Mouse (Mus musculus) neural tube, embryonic 12.5 days (tissue): ENCODE data around the gene Prr19. TPM values are rescaled to one million over a fixed set of nuclear protein-coding genes. Genes with fewer than 3 reads are reported as not detected.
A peak's percentile ranks its signal among the peaks of the same experiment; 100 is the strongest.
"Not testable (repeated sequence)": the region's sequence is repeated elsewhere in the genome, so short reads cannot be mapped to it uniquely, and the experiment has no call there.

Source experiments
- ATAC-seq: fragments of 200-750 bp; cut with Nextera tagmentation; 2 replicates; pipeline ENCODE4 v1.8.0; 2017; ENCODE audit warnings: low read depth, mild to moderate bottlenecking, moderate TSS enrichment, moderate library complexity; ENCODE audit not compliant: low FRiP score
- H3K27ac ChIP-seq: fragments of 300-500 bp; sonication (generic); 2 replicates; pipeline ENCODE4 v1.5.1; 2016
- H3K27me3 ChIP-seq: fragments of 300-500 bp; sonication (generic); replicated peaks from 2 replicates; pipeline ENCODE4 v1.6.1; 2016; ENCODE audit warnings: mild to moderate bottlenecking
- H3K36me3 ChIP-seq: fragments of 300-500 bp; sonication (generic); 2 replicates; pipeline ENCODE4 v1.6.1; 2016; ENCODE audit warnings: mild to moderate bottlenecking
- H3K4me1 ChIP-seq: fragments of 300-500 bp; sonication (generic); 2 replicates; pipeline ENCODE4 v1.6.1; 2016
- H3K4me2 ChIP-seq: fragments of 300-500 bp; sonication (generic); replicated peaks from 2 replicates; pipeline ENCODE4 v1.6.1; 2016; ENCODE audit warnings: mild to moderate bottlenecking
- H3K4me3 ChIP-seq: fragments of 300-500 bp; sonication (generic); 2 replicates; pipeline ENCODE4 v1.5.1; 2016
- H3K9ac ChIP-seq: fragments of 300-500 bp; sonication (generic); 2 replicates; pipeline ENCODE4 v1.6.1; 2016; ENCODE audit warnings: mild to moderate bottlenecking
- H3K9me3 ChIP-seq: fragments of 300-500 bp; sonication (generic); 2 replicates; pipeline ENCODE4 v1.6.1; 2016; ENCODE audit warnings: mild to moderate bottlenecking
- WGBS: fragments of 180-500 bp; shearing (Covaris S2); methylation state at CpG from one replicate; pipeline ENCODE4 v1.1.7; 2016; 5-methylcytosine and 5-hydroxymethylcytosine counted together
- polyA plus RNA-seq: library from polyadenylated mRNA; unstranded; fragments of >200 nt; fragmentation: Nextera tagmentation; extraction: Ambion mirVana; gene quantifications from 2 replicates; pipeline ENCODE4 v1.2.1, GENCODE M21; 2016

Gene Prr19
- polyA plus RNA-seq, 1 experiment from 2014 or later, result 1.5 TPM

DNA sequence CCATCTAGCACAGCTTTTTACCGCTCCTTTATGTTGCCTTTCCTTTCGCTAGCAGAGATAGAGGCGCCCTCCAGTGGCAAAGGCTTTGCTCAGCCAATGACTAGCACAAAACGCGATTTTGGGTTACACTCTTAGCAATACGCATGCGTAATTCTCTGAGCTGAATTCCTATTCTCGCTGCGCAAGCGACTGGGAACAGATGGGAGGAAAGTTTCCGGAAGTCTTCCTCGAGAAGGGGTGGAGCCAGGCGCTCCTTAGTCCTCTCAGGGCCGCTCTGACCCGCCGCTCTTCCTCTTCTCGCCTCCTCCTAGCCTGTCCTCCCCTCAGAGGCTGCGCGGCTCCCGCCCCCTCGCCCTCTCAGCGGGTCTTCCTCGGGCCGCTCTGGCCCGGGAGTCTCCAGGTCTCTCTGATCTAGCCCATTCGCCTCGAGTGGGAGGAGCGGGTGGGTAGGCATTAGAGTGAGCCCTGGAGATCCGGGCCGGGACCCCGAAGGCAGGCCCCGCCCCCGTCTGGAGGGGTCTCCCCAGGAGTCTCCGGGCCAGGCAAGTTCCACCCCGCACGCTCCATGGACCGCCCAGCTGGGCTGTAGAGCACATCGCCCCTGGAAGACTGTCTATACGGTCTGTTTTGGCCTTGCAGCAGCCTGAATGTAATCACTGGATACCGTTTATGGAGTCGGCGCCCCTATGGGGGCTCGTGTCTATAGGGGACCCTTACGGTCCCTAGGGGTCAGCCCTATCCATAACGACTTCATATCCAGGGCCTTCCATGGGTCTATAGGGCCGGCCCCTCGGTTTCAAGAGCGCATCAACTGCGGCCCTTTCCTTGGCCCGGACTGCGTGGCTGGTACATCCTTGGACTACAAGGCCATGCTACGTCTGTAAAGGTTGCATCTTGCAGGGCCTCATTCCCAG lies 15.6 kb downstream of the Prr19 start, which contains the start of gene Megf8:
Gene Megf8, plus strand, starts transcription at position 633 of the 914 bp plus-strand sequence.
- H3K9ac ChIP-seq, result peak within 1 kb of the TSS; percentile 92
- H3K4me2 ChIP-seq, result peak within 1 kb of the TSS; percentile 98
- H3K4me3 ChIP-seq, result peak within 1 kb of the TSS; percentile 62
- WGBS, result under 1% methylated on average over 52 of the region's 52 CpGs
- H3K9me3 ChIP-seq, result no peaks in the 10 kb centered on the region
- peaks cover 41% of the 10 kb centered on the region for H3K27me3 ChIP-seq
- peak; percentile 99 for ATAC-seq
- no peaks in the 10 kb centered on the region for H3K36me3 ChIP-seq
- H3K4me1 ChIP-seq, result peaks cover 40% of the 10 kb centered on the region
- peak within 1 kb of the TSS; percentile 67 for H3K27ac ChIP-seq

DNA sequence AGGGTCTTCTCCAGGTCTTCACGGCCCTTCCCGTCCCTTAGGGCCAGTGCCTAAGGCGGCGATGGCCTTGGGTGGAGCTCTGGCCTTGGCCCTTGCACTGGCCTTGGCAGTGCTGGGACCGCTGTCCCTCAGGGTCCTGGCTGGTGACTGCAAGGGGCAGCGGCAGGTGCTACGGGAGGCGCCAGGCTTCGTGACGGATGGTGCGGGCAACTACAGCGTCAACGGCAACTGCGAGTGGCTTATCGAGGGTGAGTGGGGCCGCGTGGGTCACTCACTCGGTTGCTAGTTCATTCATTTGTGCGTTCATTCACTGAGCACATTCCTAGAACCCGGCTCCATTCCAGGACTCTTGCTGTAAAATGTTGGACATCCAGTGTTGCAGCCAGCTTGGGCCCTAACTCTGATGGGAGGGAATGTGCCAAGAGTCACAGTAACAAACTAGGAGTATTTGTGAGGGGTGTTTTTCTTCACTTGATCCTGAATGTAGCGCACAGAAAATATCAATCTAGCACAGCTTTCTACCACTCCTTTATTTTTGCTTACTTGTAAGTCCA lies 16.3 kb downstream of the Prr19 start:
- Histone ChIP-seq H3K9ac (peak overlapping the region; percentile 92), H3K9me3 (no peaks in the 10 kb centered on the region), H3K4me2 (peak overlapping the region; percentile 98), H3K27me3 (peaks cover 34% of the 10 kb centered on the region), H3K27ac (peak overlapping the region; percentile 67), H3K4me3 (peak overlapping the region; percentile 62), H3K36me3 (no peaks in the 10 kb centered on the region), H3K4me1 (peaks cover 44% of the 10 kb centered on the region)
- ATAC-seq, result no peak; the same call in 1 of the 2 replicates
- 11% methylated on average over 21 of the region's 21 CpGs for WGBS

DNA sequence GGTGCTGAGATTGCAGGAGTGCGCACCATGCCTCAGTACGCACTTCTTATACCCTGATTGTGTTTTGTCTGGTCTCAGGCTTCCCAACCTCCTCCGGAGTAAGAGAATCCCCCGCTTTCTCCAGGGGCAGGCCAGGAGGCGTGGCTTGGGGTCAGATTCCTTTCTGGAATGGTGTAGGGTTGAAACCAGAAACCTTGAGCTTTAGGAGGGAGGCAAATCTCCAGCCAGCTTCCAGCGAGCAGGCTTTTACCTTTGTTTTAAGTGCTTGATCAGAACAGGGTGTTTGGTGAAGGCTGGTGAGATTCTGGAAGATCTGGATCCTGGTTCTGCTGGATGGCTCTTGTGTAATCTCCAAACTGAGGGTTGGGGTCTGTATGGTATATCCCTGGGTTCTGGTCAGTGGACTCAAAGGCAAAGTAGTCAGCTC lies 20.9 kb downstream of the Prr19 start:
- 3% methylated on average over 6 of the region's 6 CpGs for WGBS
- peak overlapping the region; percentile 32 for H3K4me2 ChIP-seq
- no peak for ATAC-seq
- no peaks in the 10 kb centered on the region for H3K9me3 ChIP-seq
- H3K4me1 ChIP-seq, result peaks cover 30% of the 10 kb centered on the region
- no peak overlapping the region for H3K4me3 ChIP-seq
- peaks cover 6% of the 10 kb centered on the region; the same call in 1 of the 2 replicates for H3K36me3 ChIP-seq
- no peaks in the 10 kb centered on the region for H3K27me3 ChIP-seq
- H3K9ac ChIP-seq, result no peak overlapping the region
- 0 out of 2 replicates have a peak overlapping the region, but pooled peaks have one; percentile 23 for H3K27ac ChIP-seq

GRCm38 (mm10) chr7:25323219-25323618 lies 22.0 kb downstream of the Prr19 start:
- Histone ChIP-seq H3K27me3 (no peaks in the 10 kb centered on the region), H3K27ac (no peak overlapping the region), H3K4me3 (no peak overlapping the region), H3K36me3 (peaks cover 10% of the 10 kb centered on the region; the same call in 1 of the 2 replicates), H3K4me2 (no peak overlapping the region), H3K9ac (no peak overlapping the region), H3K4me1 (peaks cover 19% of the 10 kb centered on the region), H3K9me3 (no peaks in the 10 kb centered on the region)
- ATAC-seq, result no peak
- whole genome bisulfite sequencing, result 97% methylated on average over 2 of the region's 2 CpGs

DNA sequence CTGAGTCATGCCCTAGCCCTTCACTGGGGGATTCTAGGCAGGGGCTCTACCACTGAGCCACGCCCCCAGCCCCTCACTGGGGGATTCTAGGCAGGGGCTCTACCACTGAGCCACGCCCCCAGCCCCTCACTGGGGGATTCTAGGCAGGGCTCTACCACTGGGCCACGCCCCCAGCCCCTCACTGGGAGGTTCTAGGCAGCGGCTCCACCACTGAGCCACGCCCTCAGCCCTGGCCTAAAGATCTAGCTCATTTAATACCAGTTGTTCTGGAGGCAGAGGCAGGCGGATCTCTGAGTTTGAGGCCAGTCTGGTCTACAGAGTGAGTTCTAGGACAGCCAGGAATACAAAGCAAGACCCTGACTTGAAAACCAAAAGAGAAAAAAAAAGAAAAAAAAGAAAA lies 24.2 kb downstream of the Prr19 start:
- not testable (repeated sequence) for H3K9ac ChIP-seq, H3K27ac ChIP-seq, H3K4me3 ChIP-seq, H3K4me2 ChIP-seq, ATAC-seq, H3K9me3 ChIP-seq, H3K27me3 ChIP-seq
- 92% methylated on average over 6 of the region's 6 CpGs for WGBS
- H3K36me3 ChIP-seq, result peaks cover 24% of the 10 kb centered on the region
- peaks cover 12% of the 10 kb centered on the region for H3K4me1 ChIP-seq

DNA sequence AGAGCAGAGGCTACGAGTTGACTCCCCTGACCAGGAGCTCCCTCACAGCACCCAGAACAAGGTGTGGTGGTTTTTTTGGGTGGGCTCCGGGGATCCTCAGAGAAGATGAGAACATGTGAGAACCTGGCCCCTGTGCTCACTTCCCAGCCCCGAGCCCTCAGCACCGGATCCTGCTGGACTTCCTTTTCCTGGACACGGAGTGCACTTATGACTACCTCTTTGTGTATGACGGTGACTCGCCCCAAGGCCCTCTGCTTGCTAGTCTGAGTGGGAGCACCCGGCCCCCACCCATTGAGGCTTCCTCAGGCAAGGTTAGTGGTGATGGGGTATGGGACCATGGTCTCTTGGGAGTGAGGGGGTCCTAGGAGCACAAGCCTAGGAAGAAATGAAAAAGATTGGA lies 25.0 kb downstream of the Prr19 start:
- ATAC-seq, result no peak
- Histone ChIP-seq H3K27ac (no peak overlapping the region), H3K36me3 (peaks cover 32% of the 10 kb centered on the region), H3K9ac (no peak overlapping the region), H3K4me2 (no peak overlapping the region), H3K27me3 (no peaks in the 10 kb centered on the region), H3K4me3 (no peak overlapping the region), H3K4me1 (peaks cover 10% of the 10 kb centered on the region), H3K9me3 (no peaks in the 10 kb centered on the region)
- 84% methylated on average over 8 of the region's 8 CpGs for WGBS

GRCm38 (mm10) chr7:25333596-25334307 lies 32.5 kb downstream of the Prr19 start:
- ATAC-seq, result peak; percentile 56
- Histone ChIP-seq H3K27ac (no peak overlapping the region), H3K4me3 (no peak overlapping the region), H3K27me3 (no peaks in the 10 kb centered on the region), H3K9ac (no peak overlapping the region), H3K4me1 (no peaks in the 10 kb centered on the region), H3K9me3 (no peaks in the 10 kb centered on the region), H3K36me3 (peaks cover 61% of the 10 kb centered on the region), H3K4me2 (no peak overlapping the region)
- WGBS, result 43% methylated on average over 16 of the region's 16 CpGs

DNA sequence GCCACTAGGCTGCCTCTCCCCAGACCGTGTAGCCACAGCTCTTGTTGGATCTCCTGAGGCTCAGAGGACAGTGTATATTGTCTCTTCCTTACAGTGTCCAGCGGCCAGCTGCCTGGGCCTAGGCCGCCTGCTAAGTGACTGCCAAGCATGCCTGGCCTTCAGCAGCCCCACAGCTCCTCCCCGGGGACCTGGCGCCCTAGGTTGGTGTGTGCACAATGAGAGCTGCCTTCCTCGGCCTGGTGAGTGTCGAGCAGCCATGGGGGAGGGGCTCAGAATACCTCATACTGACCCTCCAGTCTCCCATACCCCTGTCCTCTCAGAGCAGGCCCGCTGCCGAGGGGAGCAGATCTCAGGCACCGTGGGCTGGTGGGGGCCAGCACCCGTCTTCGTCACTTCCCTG lies 33.3 kb downstream of the Prr19 start:
- H3K9me3 ChIP-seq, result no peaks in the 10 kb centered on the region
- H3K36me3 ChIP-seq, result peaks cover 63% of the 10 kb centered on the region
- H3K9ac ChIP-seq, result no peak overlapping the region
- H3K4me2 ChIP-seq, result no peak overlapping the region
- no peak overlapping the region for H3K4me3 ChIP-seq
- H3K27me3 ChIP-seq, result no peaks in the 10 kb centered on the region
- no peak overlapping the region for H3K27ac ChIP-seq
- WGBS, result 89% methylated on average over 12 of the region's 12 CpGs
- no peaks in the 10 kb centered on the region for H3K4me1 ChIP-seq
- ATAC-seq, result 0 out of 2 replicates have a peak, but pooled peaks have one; percentile 13

GRCm38 (mm10) chr7:25339329-25339728 lies 38.1 kb downstream of the Prr19 start:
- no peaks in the 10 kb centered on the region for H3K4me1 ChIP-seq
- H3K36me3 ChIP-seq, result peaks cover 73% of the 10 kb centered on the region
- no peak overlapping the region for H3K9ac ChIP-seq
- no peaks in the 10 kb centered on the region for H3K9me3 ChIP-seq
- 93% methylated on average over 9 of the region's 9 CpGs for WGBS
- no peak overlapping the region for H3K4me2 ChIP-seq
- no peak for ATAC-seq
- no peaks in the 10 kb centered on the region for H3K27me3 ChIP-seq
- H3K27ac ChIP-seq, result no peak overlapping the region
- H3K4me3 ChIP-seq, result no peak overlapping the region

GRCm38 (mm10) chr7:25341000-25341784 lies 40.0 kb downstream of the Prr19 start:
- H3K27me3 ChIP-seq, result no peaks in the 10 kb centered on the region
- H3K27ac ChIP-seq, result no peak overlapping the region
- 79% methylated on average over 20 of the region's 20 CpGs for WGBS
- no peaks in the 10 kb centered on the region for H3K9me3 ChIP-seq
- no peak overlapping the region for H3K4me3 ChIP-seq
- H3K4me2 ChIP-seq, result no peak overlapping the region
- no peak overlapping the region for H3K9ac ChIP-seq
- peaks cover 64% of the 10 kb centered on the region for H3K36me3 ChIP-seq
- 0 out of 2 replicates have a peak, but pooled peaks have one; percentile 37 for ATAC-seq
- H3K4me1 ChIP-seq, result no peaks in the 10 kb centered on the region

DNA sequence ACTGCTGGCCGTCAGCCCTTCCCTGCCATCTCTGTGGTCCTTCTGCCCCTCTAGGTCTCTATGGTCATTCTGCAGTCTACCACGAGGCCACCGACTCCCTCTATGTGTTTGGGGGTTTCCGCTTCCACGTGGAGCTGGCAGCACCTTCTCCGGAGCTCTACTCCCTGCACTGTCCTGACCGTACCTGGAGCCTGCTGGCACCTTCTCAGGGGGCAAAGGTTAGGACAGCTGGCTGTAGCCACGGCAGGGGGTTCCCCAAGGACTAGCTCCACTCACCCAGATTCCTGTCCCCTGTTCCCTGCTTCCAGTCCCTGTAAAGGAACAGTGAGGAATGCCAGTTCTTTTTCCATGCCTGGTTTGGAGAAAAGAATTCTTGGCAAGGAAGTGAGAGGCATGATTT lies 47.6 kb downstream of the Prr19 start:
- WGBS, result 90% methylated on average over 8 of the region's 8 CpGs

More for the DNA sequence above, 47.6 kb downstream of the Prr19 start:
- Histone ChIP-seq H3K4me2 (no peak overlapping the region), H3K9me3 (no peaks in the 10 kb centered on the region), H3K27ac (no peak overlapping the region), H3K4me1 (no peaks in the 10 kb centered on the region), H3K27me3 (no peaks in the 10 kb centered on the region), H3K9ac (no peak overlapping the region), H3K36me3 (peaks cover 89% of the 10 kb centered on the region), H3K4me3 (no peak overlapping the region)
- ATAC-seq, result no peak
